Mouse (Mus musculus): ENCODE data around the gene Tspyl3. TPM values are rescaled to one million over a fixed set of nuclear protein-coding genes. Genes with fewer than 3 reads are reported as not detected.

The Tspyl3 gene
- total RNA-seq, 2 experiments from 2014 or later, result 2.7 to 3.0 TPM

GRCm38 (mm10) chr2:153227959-153228358, 2.7 kb upstream of the Tspyl3 start:
- DNase-seq, result no peak

- DNase-seq, result no peak
Measured at GRCm38 (mm10) chr2:153225595-153225953, 333 bp upstream of the Tspyl3 start.

GRCm38 (mm10) chr2:153222566-153222965, 2.7 kb downstream of the Tspyl3 start:
- DNase-seq, result no peak

GRCm38 (mm10) chr2:153222130-153222529, 3.1 kb downstream of the Tspyl3 start:
- no peak for DNase-seq

GRCm38 (mm10) chr2:153221620-153222019, 3.6 kb downstream of the Tspyl3 start:
- no peak for DNase-seq

GRCm38 (mm10) chr2:153218516-153218915, 6.7 kb downstream of the Tspyl3 start:
- DNase-seq, result no peak

- no peak for DNase-seq
Measured at GRCm38 (mm10) chr2:153217826-153218340, 7.4 kb downstream of the Tspyl3 start.

- DNase-seq, result no peak
Measured at GRCm38 (mm10) chr2:153215421-153215820, 9.8 kb downstream of the Tspyl3 start.

GRCm38 (mm10) chr2:153214771-153215259, 10.4 kb downstream of the Tspyl3 start:
- no peak for DNase-seq

- no peak for DNase-seq
Measured at GRCm38 (mm10) chr2:153213351-153213750, 11.9 kb downstream of the Tspyl3 start.

GRCm38 (mm10) chr2:153211451-153211850, 13.8 kb downstream of the Tspyl3 start:
- no peak for DNase-seq

- peak; percentile 43 for DNase-seq
Measured at GRCm38 (mm10) chr2:153209286-153209685, 16.0 kb downstream of the Tspyl3 start.

GRCm38 (mm10) chr2:153208149-153208548, 17.1 kb downstream of the Tspyl3 start:
- DNase-seq, result no peak

- no peak for DNase-seq
Measured at GRCm38 (mm10) chr2:153202766-153203165, 22.5 kb downstream of the Tspyl3 start.

GRCm38 (mm10) chr2:153199114-153199513, 26.1 kb downstream of the Tspyl3 start:
- DNase-seq, result no peak

- no peak for DNase-seq
Measured at GRCm38 (mm10) chr2:153198485-153198884, 26.8 kb downstream of the Tspyl3 start.

GRCm38 (mm10) chr2:153194255-153194654, 31.0 kb downstream of the Tspyl3 start:
- DNase-seq, result no peak

- no peak for DNase-seq
Measured at GRCm38 (mm10) chr2:153191242-153191641, 34.0 kb downstream of the Tspyl3 start.

- no peak for DNase-seq
Measured at GRCm38 (mm10) chr2:153187848-153188247, 37.4 kb downstream of the Tspyl3 start.

GRCm38 (mm10) chr2:153186176-153186591, 39.1 kb downstream of the Tspyl3 start:
- DNase-seq, result peak; percentile 49

- no peak for DNase-seq
Measured at GRCm38 (mm10) chr2:153179961-153180360, 45.3 kb downstream of the Tspyl3 start.

GRCm38 (mm10) chr2:153179126-153179860, 45.9 kb downstream of the Tspyl3 start:
- DNase-seq, result no peak

- no peak for DNase-seq
Measured at GRCm38 (mm10) chr2:153177188-153177587, 48.1 kb downstream of the Tspyl3 start.

- no peak for DNase-seq
Measured at GRCm38 (mm10) chr2:153175995-153176570, 49.2 kb downstream of the Tspyl3 start.
